Mouse (Mus musculus) neural tube, embryonic 11.5 days (tissue): ENCODE results near the gene Pla2g15. TPM values are rescaled to one million over a fixed set of nuclear protein-coding genes. Genes with fewer than 3 reads are reported as not detected.

Experiments
- ATAC-seq: fragments of 200-750 bp; cut with Nextera tagmentation; 2 replicates; pipeline ENCODE4 v1.8.0; 2017; ENCODE audit warnings: moderate number of reproducible peaks, mild to moderate bottlenecking, moderate TSS enrichment, moderate library complexity; ENCODE audit not compliant: insufficient read depth, low FRiP score, low TSS enrichment
- DNase-seq: peaks from one replicate; pipeline ENCODE4 v3.0.0-alpha.2; 2015; ENCODE audit warnings: low spot score
- H3K27ac ChIP-seq: fragments of 300-500 bp; sonication (generic); 2 replicates; pipeline ENCODE4 v1.5.1; 2014; ENCODE audit warnings: low read depth, mild to moderate bottlenecking, low read length
- H3K27me3 ChIP-seq: fragments of 300-500 bp; sonication (generic); 2 replicates; pipeline ENCODE4 v1.6.1; 2014; ENCODE audit warnings: mild to moderate bottlenecking, low read length, mixed read lengths; ENCODE audit not compliant: control insufficient read depth, insufficient read depth
- H3K36me3 ChIP-seq: fragments of 300-500 bp; sonication (generic); 2 replicates; pipeline ENCODE4 v1.6.1; 2014; ENCODE audit warnings: mild to moderate bottlenecking, low read length, moderate library complexity, mixed read lengths; ENCODE audit not compliant: control insufficient read depth, insufficient read depth
- H3K4me1 ChIP-seq: fragments of 300-500 bp; sonication (generic); 2 replicates; pipeline ENCODE4 v1.6.1; 2014; ENCODE audit warnings: low read length, mixed read lengths; ENCODE audit not compliant: control insufficient read depth, insufficient read depth
- H3K4me2 ChIP-seq: fragments of 300-500 bp; sonication (generic); 2 replicates; pipeline ENCODE4 v1.6.1; 2014; ENCODE audit warnings: low read depth, mild to moderate bottlenecking, moderate library complexity
- H3K4me3 ChIP-seq: fragments of 300-500 bp; sonication (generic); 2 replicates; pipeline ENCODE4 v1.5.1; 2014; ENCODE audit warnings: low read depth, low read length
- H3K9ac ChIP-seq: fragments of 300-500 bp; sonication (generic); 2 replicates; pipeline ENCODE4 v1.6.1; 2014; ENCODE audit warnings: mild to moderate bottlenecking, low read length
- H3K9me3 ChIP-seq: fragments of 300-500 bp; sonication (generic); 2 replicates; pipeline ENCODE4 v1.6.1; 2016; ENCODE audit warnings: low read length; ENCODE audit not compliant: control insufficient read depth
- WGBS: fragments of 180-500 bp; shearing (Covaris S2); extraction: QIAGEN DNeasy Blood & Tissue Kit; methylation state at CpG from one replicate; pipeline ENCODE4 v1.1.7; 2014; 5-methylcytosine and 5-hydroxymethylcytosine counted together
- polyA plus RNA-seq: library from polyadenylated mRNA; unstranded; fragments of >200 nt; fragmentation: Nextera tagmentation; extraction: Ambion mirVana; gene quantifications from 2 replicates; pipeline ENCODE4 v1.2.1, GENCODE M21; 2014

Pla2g15 gene
- polyA plus RNA-seq, 1 experiment from 2014 or later = 8.9 TPM

DNA sequence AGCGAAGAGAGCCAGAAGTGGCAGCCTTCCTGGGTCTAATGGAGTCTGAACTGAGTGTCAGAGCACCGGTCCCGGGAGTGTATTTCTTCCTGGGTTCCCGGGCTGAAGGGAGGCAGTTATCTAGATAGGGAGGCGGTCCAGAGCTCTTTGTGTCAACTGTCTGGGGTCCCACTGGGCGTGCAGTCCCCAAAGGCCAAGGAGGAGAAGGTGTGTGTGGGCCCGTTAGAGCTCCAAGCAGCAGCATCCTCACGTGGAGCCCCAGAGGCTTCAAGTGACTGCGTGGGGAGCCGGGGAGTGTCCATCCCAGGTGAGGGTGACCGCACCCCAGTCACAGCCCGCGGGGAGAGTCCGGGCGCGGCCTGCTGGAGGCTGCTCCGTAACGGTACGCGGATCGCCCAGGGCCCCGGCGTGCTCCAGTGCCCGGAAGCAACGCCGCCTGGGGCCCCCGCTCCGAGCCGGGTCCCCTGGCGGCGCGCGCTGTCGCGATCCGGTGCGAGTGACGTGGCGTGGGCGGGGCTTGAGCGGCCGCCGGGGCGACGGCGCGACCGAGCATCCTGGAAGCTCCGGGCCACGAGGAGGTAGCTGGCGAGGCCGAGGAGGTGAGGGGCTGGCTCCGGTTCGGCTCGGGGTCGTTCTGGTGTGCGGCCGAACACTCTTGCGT is 18.3 kb downstream of the Pla2g15 start, which contains the start of gene Slc7a6:
Gene Slc7a6, plus strand, starts transcription at position 502 of the 661 bp plus-strand sequence.
- peak within 1 kb of the TSS; percentile 86 for H3K27ac ChIP-seq
- no peaks in the 10 kb centered on the region for H3K9me3 ChIP-seq
- DNase-seq (peak; percentile 89), ATAC-seq (peak; percentile 91)
- peak within 1 kb of the TSS; percentile 94 for H3K9ac ChIP-seq
- H3K4me1 ChIP-seq = peaks cover 2% of the 10 kb centered on the region; the same call in 1 of the 2 replicates
- peak within 1 kb of the TSS; percentile 92 for H3K4me2 ChIP-seq
- peak within 1 kb of the TSS; percentile 83 for H3K4me3 ChIP-seq
- no peaks in the 10 kb centered on the region for H3K27me3 ChIP-seq
- peaks cover 3% of the 10 kb centered on the region; the same call in 1 of the 2 replicates for H3K36me3 ChIP-seq
- WGBS = under 1% methylated on average over 50 of the region's 59 CpGs

DNA sequence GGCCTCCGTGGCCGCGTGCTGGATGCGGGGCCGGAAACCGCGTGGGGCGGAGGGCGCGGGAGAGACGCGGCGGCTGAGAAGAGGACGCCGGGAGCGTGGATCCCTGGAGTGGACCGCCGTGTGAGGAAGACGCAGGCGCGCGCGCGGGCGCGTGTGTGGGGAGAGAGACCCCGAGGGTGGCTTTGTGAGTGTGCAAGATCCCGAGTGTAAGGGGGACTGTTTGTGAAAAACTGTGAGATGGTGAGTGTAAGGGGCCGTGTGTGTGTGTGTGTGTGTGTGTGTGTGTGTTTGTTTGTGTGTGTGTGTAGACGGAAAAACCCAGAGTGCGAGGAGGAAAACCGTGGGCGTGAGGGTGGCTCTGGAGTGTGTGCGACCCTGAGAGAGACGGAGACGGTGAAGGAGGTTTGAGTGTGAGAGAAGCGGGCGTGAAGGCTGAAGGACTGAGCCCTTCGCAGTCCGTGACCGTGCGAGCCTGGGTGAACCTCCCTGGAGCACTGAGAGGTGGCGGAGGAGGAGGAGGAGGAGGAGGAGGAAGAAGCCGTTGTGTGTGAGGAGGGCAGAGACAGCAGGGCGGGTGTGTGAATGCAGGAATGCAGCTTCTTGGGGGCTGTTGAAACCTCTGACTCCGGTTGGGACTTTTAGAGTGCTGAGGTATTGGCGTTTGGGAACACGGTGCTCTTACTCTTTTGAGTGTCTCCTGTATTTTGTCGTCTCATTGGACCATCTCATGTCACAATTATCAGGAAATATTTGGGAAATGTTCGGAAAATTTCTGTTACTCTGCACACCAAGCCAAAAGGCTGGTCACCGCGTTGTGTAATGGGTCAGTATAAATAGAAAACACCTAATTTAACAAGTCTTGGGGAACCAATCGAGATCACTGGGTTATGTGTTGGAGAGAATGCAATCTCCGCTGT is 19.1 kb downstream of the Pla2g15 start:
- peak overlapping the region; percentile 83 for H3K4me3 ChIP-seq
- H3K27me3 ChIP-seq = no peaks in the 10 kb centered on the region
- H3K4me2 ChIP-seq = peak overlapping the region; percentile 92
- peaks cover 2% of the 10 kb centered on the region; the same call in 1 of the 2 replicates for H3K4me1 ChIP-seq
- DNase-seq = peak; percentile 74
- H3K9ac ChIP-seq = peak overlapping the region; percentile 94
- H3K36me3 ChIP-seq = no peaks in the 10 kb centered on the region
- WGBS = 2% methylated on average over 53 of the region's 54 CpGs
- peak overlapping the region; percentile 86 for H3K27ac ChIP-seq
- peak; percentile 63 for ATAC-seq
- no peaks in the 10 kb centered on the region for H3K9me3 ChIP-seq

DNA sequence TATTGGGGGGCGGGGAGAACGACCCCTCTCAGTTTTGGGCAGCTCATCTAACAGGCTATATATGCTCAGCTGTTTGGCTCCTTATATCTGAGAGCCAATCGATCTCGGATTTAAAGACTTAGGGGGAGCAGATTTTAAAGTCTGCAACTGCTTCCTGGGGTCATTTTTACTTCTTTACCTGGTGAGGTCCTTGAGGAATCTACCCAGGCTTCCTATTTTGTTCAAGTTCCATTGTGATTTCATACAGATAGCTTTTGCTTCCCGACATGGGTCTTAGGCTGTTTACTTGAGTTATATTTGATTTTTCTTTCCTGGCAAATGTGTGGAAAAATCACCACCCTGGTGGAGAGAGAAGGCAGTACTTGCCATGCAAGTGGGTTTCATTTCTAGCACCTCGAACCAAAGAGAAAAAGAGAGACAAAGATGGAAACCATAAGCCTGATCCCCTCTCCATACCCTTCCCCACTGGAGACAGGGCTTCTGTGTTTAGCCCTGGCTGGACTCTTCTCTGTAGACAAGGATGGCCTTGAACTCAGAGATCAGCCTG is 19.8 kb downstream of the Pla2g15 start:
- Histone ChIP-seq H3K4me1 (peaks cover 2% of the 10 kb centered on the region; the same call in 1 of the 2 replicates), H3K36me3 (no peaks in the 10 kb centered on the region), H3K27me3 (no peaks in the 10 kb centered on the region), H3K9me3 (no peaks in the 10 kb centered on the region), H3K4me2 (peak overlapping the region; percentile 92), H3K9ac (peak overlapping the region; percentile 94), H3K4me3 (peak overlapping the region; percentile 83), H3K27ac (no peak overlapping the region)
- WGBS = 50% methylated on average over 6 of the region's 6 CpGs
- DNase-seq (no peak), ATAC-seq (no peak)

DNA sequence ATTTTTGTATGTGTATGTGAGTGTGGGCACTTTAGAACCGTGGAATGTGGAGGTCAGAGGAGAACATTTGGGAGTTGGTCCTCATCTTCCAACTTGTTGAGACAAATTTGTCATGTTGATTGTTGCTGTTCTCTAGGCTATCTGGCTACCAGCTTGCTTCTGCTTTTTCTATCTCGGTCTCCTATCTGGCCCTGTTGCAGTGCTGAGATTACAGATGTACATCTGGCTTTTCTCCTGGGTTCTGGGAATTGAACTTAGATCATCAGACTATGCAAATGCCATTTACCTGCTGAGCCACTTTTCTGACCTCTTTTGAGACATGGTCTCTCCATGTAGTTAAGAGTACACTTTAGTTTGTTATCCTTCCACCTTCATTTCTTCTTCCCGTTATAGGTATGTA is 23.4 kb downstream of the Pla2g15 start:
- no peak overlapping the region for H3K4me3 ChIP-seq
- DNase-seq (no peak), ATAC-seq (no peak)
- peaks cover 4% of the 10 kb centered on the region; the same call in 1 of the 2 replicates for H3K4me1 ChIP-seq
- no peaks in the 10 kb centered on the region for H3K9me3 ChIP-seq
- WGBS = 99% methylated on average over 3 of the region's 3 CpGs
- H3K27me3 ChIP-seq = no peaks in the 10 kb centered on the region
- no peak overlapping the region for H3K9ac ChIP-seq
- no peak overlapping the region for H3K4me2 ChIP-seq
- H3K27ac ChIP-seq = no peak overlapping the region
- H3K36me3 ChIP-seq = no peaks in the 10 kb centered on the region

DNA sequence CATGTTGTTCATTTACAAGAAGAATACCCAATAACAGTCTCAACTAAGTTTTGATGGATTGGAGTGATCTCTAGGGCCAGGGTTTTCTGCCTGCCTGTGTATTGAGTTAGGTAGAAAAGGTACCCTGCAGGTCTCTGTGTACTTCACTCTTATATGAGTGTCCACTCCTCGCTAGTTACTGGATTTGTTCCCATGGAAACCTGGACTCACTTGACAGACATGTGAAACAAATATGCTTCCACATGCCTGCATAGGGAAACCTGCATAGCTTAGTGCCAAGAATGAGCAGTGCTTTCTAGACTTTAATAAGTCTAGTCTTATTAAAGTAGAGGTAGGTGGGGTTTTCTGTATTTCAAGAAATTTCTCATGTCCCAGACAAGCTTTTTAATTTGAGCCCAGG is 26.7 kb downstream of the Pla2g15 start:
- 38% methylated on average over 1 of the region's 1 CpGs for WGBS
- H3K9ac ChIP-seq = no peak overlapping the region
- H3K4me1 ChIP-seq = peaks cover 4% of the 10 kb centered on the region; the same call in 1 of the 2 replicates
- ATAC-seq = no peak
- no peaks in the 10 kb centered on the region for H3K27me3 ChIP-seq
- H3K9me3 ChIP-seq = no peaks in the 10 kb centered on the region
- no peak for DNase-seq
- H3K4me2 ChIP-seq = no peak overlapping the region
- no peaks in the 10 kb centered on the region; the same call in 1 of the 2 replicates for H3K36me3 ChIP-seq
- H3K4me3 ChIP-seq = no peak overlapping the region
- H3K27ac ChIP-seq = no peak overlapping the region

DNA sequence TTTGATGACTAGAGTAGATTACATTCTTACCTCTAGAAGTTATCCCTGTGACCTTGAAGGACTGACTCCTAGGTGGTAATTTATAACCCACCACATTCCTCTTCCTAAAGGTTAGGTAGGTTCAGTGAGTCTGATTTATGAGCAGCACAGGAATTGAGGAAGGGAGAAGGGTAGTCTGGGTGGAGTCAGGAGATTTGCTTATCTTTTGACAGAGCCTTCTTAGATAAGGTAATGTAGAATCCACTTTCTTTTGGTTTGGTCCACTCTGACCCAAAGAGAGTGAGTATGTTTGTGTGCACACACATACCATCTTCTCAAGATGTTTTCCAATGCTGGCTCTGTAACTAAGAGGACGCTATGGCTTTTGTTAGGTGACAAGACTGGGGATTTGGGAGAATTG is 27.4 kb downstream of the Pla2g15 start:
- Histone ChIP-seq H3K9me3 (no peaks in the 10 kb centered on the region), H3K36me3 (no peaks in the 10 kb centered on the region; the same call in 1 of the 2 replicates), H3K27me3 (no peaks in the 10 kb centered on the region), H3K4me1 (peaks cover 4% of the 10 kb centered on the region; the same call in 1 of the 2 replicates), H3K9ac (no peak overlapping the region), H3K27ac (no peak overlapping the region), H3K4me3 (no peak overlapping the region), H3K4me2 (no peak overlapping the region)
- 89% methylated on average over 1 of the region's 1 CpGs for WGBS
- ATAC-seq (no peak), DNase-seq (no peak)

DNA sequence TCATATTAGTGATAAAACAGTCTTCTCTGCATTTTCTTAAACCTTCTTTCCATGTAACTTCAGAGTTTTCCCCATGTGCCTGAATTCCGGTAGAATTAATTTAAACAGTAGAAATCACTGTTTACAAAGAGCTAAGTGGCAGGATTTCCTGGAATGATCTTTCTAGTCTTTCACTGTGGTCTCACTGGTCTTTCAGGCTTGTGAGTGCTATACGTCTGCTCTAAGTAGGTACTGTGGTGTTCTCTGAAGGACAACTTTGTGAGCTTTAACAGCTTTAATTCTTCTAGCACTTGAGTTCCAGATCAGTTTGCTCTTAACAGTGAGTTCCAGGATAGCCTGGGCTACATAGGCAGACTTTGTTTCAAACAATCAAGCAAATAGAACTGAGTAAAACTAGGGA is 28.2 kb downstream of the Pla2g15 start:
- H3K27ac ChIP-seq = no peak overlapping the region
- no peak overlapping the region for H3K4me2 ChIP-seq
- no peak overlapping the region for H3K9ac ChIP-seq
- peaks cover 4% of the 10 kb centered on the region; the same call in 1 of the 2 replicates for H3K4me1 ChIP-seq
- 87% methylated on average over 2 of the region's 2 CpGs for WGBS
- DNase-seq (no peak), ATAC-seq (no peak)
- no peaks in the 10 kb centered on the region for H3K9me3 ChIP-seq
- no peaks in the 10 kb centered on the region for H3K27me3 ChIP-seq
- H3K36me3 ChIP-seq = no peaks in the 10 kb centered on the region; the same call in 1 of the 2 replicates
- no peak overlapping the region for H3K4me3 ChIP-seq

DNA sequence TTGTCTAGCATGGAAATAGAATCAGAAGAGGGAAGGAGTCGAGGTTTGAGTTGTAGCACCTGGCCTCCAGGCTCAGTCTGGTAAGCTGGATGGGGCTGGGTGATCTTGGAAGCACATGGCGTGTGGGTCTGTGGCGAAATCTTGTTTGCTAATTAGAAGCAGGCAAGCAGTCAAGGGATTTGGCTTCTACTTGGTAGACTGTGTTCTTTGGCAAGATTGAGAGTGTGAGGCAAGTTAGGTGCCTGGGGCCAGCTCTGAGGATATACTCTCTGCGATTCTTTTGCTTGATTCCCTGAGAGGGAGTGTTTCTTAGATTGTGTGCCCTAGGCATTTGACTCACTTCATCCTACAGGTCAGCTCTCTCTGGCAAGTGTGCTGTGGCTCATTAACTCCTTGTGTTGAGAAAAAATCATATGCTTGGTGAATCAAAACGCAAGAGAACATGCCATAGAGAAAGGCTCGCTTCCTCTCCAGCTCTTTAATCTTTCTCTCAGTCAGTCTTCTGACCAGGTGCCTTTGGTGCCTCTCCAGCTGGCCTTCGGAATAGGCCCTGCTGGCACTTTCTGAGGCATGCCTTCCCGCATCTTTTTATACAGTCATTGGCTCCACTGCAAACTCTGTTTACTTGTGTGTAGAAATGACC is 35.5 kb downstream of the Pla2g15 start:
- Histone ChIP-seq H3K36me3 (peaks cover under 1% of the 10 kb centered on the region; the same call in 1 of the 2 replicates), H3K4me1 (no peaks in the 10 kb centered on the region), H3K27me3 (no peaks in the 10 kb centered on the region), H3K9ac (no peak overlapping the region), H3K4me3 (no peak overlapping the region), H3K4me2 (no peak overlapping the region), H3K9me3 (no peaks in the 10 kb centered on the region), H3K27ac (no peak overlapping the region)
- WGBS = 90% methylated on average over 8 of the region's 8 CpGs
- DNase-seq (no peak), ATAC-seq (no peak)
